Mouse (Mus musculus) retina, adult 2 months (tissue): Measurements from ENCODE around the gene Zc3h7a.
A peak's percentile ranks its signal among the peaks of the same experiment; 100 is the strongest.
"Not testable (repeated sequence)": the region's sequence is repeated elsewhere in the genome, so short reads cannot be mapped to it uniquely, and the experiment has no call there.

Experiments used
- DNase-seq: peaks from one replicate; pipeline ENCODE4 v3.0.0-alpha.2; 2012; ENCODE audit warnings: low read depth, low spot score

The Zc3h7a gene

GRCm38 (mm10) chr16:11143706-11144483 lies 32.3 kb downstream of the Zc3h7a start:
- not testable (repeated sequence) for DNase-seq

- DNase-seq: peak; percentile 94
These were observed 41.5 kb downstream of the Zc3h7a start, which contains the start of gene Txndc11 for GRCm38 (mm10) chr16:11134348-11135344. Gene Txndc11 (minus strand): TSS chr16:11134650.

- DNase-seq: no peak
These were observed 42.5 kb downstream of the Zc3h7a start for GRCm38 (mm10) chr16:11133476-11134347.

- no peak for DNase-seq
These were observed 43.4 kb downstream of the Zc3h7a start for GRCm38 (mm10) chr16:11132839-11133238.

GRCm38 (mm10) chr16:11128301-11128700 lies 47.9 kb downstream of the Zc3h7a start:
- no peak for DNase-seq

GRCm38 (mm10) chr16:11125371-11125770 lies 50.8 kb downstream of the Zc3h7a start:
- no peak for DNase-seq

GRCm38 (mm10) chr16:11124110-11124509 lies 52.1 kb downstream of the Zc3h7a start:
- no peak for DNase-seq

GRCm38 (mm10) chr16:11122625-11123024 lies 53.6 kb downstream of the Zc3h7a start:
- no peak for DNase-seq

- no peak for DNase-seq
These were observed 66.9 kb downstream of the Zc3h7a start for GRCm38 (mm10) chr16:11109198-11109740.

- no peak for DNase-seq
These were observed 71.3 kb downstream of the Zc3h7a start for GRCm38 (mm10) chr16:11104905-11105304.

GRCm38 (mm10) chr16:11097301-11097700 lies 78.9 kb downstream of the Zc3h7a start:
- no peak for DNase-seq

GRCm38 (mm10) chr16:11093717-11094386 lies 82.3 kb downstream of the Zc3h7a start:
- no peak for DNase-seq

- no peak for DNase-seq
These were observed 83.7 kb downstream of the Zc3h7a start for GRCm38 (mm10) chr16:11092523-11092922.

GRCm38 (mm10) chr16:11092061-11092460 lies 84.1 kb downstream of the Zc3h7a start:
- DNase-seq: no peak

- DNase-seq: no peak
These were observed 85.2 kb downstream of the Zc3h7a start for GRCm38 (mm10) chr16:11090836-11091570.

- DNase-seq: no peak
These were observed 89.2 kb downstream of the Zc3h7a start for GRCm38 (mm10) chr16:11086856-11087588.
